Mouse (Mus musculus) midbrain, postnatal 0 days (tissue): ENCODE results near the gene Prss48. TPM values are rescaled to one million over a fixed set of nuclear protein-coding genes. Genes with fewer than 3 reads are reported as not detected.

ENCODE experiments used
- ATAC-seq: fragments of 200-750 bp; cut with Nextera tagmentation; 2 replicates; pipeline ENCODE4 v1.8.0; 2017; ENCODE audit warnings: moderate number of reproducible peaks, mild to moderate bottlenecking, moderate TSS enrichment, moderate library complexity; ENCODE audit not compliant: low FRiP score
- DNase-seq: peaks from one replicate; pipeline ENCODE4 v3.0.0-alpha.2; 2015; ENCODE audit warnings: low spot score
- H3K27ac ChIP-seq: fragments of 300-500 bp; sonication (generic); 2 replicates; pipeline ENCODE4 v1.5.1; 2014; ENCODE audit warnings: low read depth, mild to moderate bottlenecking, low read length, mixed read lengths
- H3K27me3 ChIP-seq: fragments of 300-500 bp; sonication (generic); 2 replicates; pipeline ENCODE4 v1.6.1; 2014; ENCODE audit warnings: low read length, control low read depth, mixed read lengths; ENCODE audit not compliant: insufficient read depth
- H3K36me3 ChIP-seq: fragments of 300-500 bp; sonication (generic); 2 replicates; pipeline ENCODE4 v1.6.1; 2014; ENCODE audit warnings: low read length, control low read depth, mixed read lengths; ENCODE audit not compliant: insufficient read depth
- H3K4me1 ChIP-seq: fragments of 300-500 bp; sonication (generic); 2 replicates; pipeline ENCODE4 v1.6.1; 2014; ENCODE audit warnings: mild to moderate bottlenecking, control low read depth, antibody characterized with exemption, low read length, mixed read lengths; ENCODE audit not compliant: insufficient read depth
- H3K4me2 ChIP-seq: fragments of 300-500 bp; sonication (generic); 2 replicates; pipeline ENCODE4 v1.6.1; 2014; ENCODE audit warnings: low read depth, mild to moderate bottlenecking, low read length, mixed read lengths; ENCODE audit not compliant: poor library complexity, severe bottlenecking
- H3K4me3 ChIP-seq: fragments of 300-500 bp; sonication (generic); 2 replicates; pipeline ENCODE4 v1.5.1; 2014; ENCODE audit warnings: low read depth, mild to moderate bottlenecking, low read length, moderate library complexity
- H3K9ac ChIP-seq: fragments of 300-500 bp; sonication (generic); replicated peaks from 2 replicates; pipeline ENCODE4 v1.6.1; 2014; ENCODE audit warnings: mild to moderate bottlenecking, low read length, moderate library complexity, mixed read lengths; ENCODE audit not compliant: poor library complexity, severe bottlenecking
- H3K9me3 ChIP-seq: fragments of 300-500 bp; sonication (generic); 2 replicates; pipeline ENCODE4 v1.6.1; 2016; ENCODE audit warnings: low read length, control low read depth
- CTCF ChIP-seq: IDR thresholded peaks from 2 replicates; pipeline ENCODE4 v1.5.1; 2016; ENCODE audit warnings: antibody characterized with exemption, mild to moderate bottlenecking
- WGBS: fragments of 180-500 bp; shearing (Covaris S2); extraction: QIAGEN DNeasy Blood & Tissue Kit; methylation state at CpG from one replicate; pipeline ENCODE4 v1.1.7; 2014; 5-methylcytosine and 5-hydroxymethylcytosine counted together
- polyA plus RNA-seq: library from polyadenylated mRNA; unstranded; fragments of >200 nt; fragmentation: Nextera tagmentation; extraction: Ambion mirVana; gene quantifications from 2 replicates; pipeline ENCODE4 v1.2.1, GENCODE M21; 2015
- total RNA-seq: library from RNA; depleted of rRNA; stranded (reverse); fragments of >200 nt; gene quantifications from 2 replicates; pipeline ENCODE4 v1.2.3, GENCODE M21; 2014; rRNA removed

The Prss48 gene
- total and polyA plus RNA-seq, 2 experiments from 2014 or later = not detected

GRCm38 (mm10) chr3:85952696-85953283 is 49.5 kb downstream of the Prss48 start:
- 0 out of 2 replicates have a peak, but pooled peaks cover 2% of the 10 kb centered on the region for H3K9me3 ChIP-seq
- no peak for DNase-seq
- no peak overlapping the region for H3K27ac ChIP-seq
- H3K4me3 ChIP-seq = no peak overlapping the region
- 90% methylated on average over 10 of the region's 10 CpGs for WGBS
- H3K27me3 ChIP-seq = no peaks in the 10 kb centered on the region
- no peaks in the 10 kb centered on the region for H3K4me1 ChIP-seq
- no peaks in the 10 kb centered on the region for H3K36me3 ChIP-seq
- no peak for ATAC-seq
- H3K9ac ChIP-seq = no peak overlapping the region
- no peak for TF ChIP-seq CTCF
- no peak overlapping the region for H3K4me2 ChIP-seq

GRCm38 (mm10) chr3:85950914-85951313 is 51.4 kb downstream of the Prss48 start:
- no peaks in the 10 kb centered on the region for H3K36me3 ChIP-seq
- no peak for TF ChIP-seq CTCF
- no peak overlapping the region for H3K9ac ChIP-seq
- no peak for ATAC-seq
- no peaks in the 10 kb centered on the region for H3K4me1 ChIP-seq
- no peak overlapping the region for H3K4me3 ChIP-seq
- no peaks in the 10 kb centered on the region for H3K27me3 ChIP-seq
- 80% methylated on average over 4 of the region's 4 CpGs for WGBS
- 0 out of 2 replicates have a peak, but pooled peaks cover 2% of the 10 kb centered on the region for H3K9me3 ChIP-seq
- no peak for DNase-seq
- H3K27ac ChIP-seq = no peak overlapping the region
- no peak overlapping the region for H3K4me2 ChIP-seq

Other genes with a start within 250 kb of the Prss48 start
- 1.1 and 1.2 TPM in 2 replicates for gene Fam160a1, start 185.2 kb downstream of the Prss48 start, total RNA-seq
- 0.28 and 0.32 TPM in 2 replicates for gene Fam160a1, start 185.2 kb downstream of the Prss48 start, polyA plus RNA-seq
- gene Glt28d2, start 115.0 kb downstream of the Prss48 start, total RNA-seq = 0.16 and 0.33 TPM in 2 replicates
- gene Glt28d2, start 115.0 kb downstream of the Prss48 start, polyA plus RNA-seq = 0.21 and 0.42 TPM in 2 replicates
- 1.9 and 2.2 TPM in 2 replicates for gene Gm37240, start 115.0 kb downstream of the Prss48 start, total RNA-seq
- gene Gm37240, start 115.0 kb downstream of the Prss48 start, polyA plus RNA-seq = 0.43 and 0.65 TPM in 2 replicates
- gene Sh3d19, start 31.4 kb downstream of the Prss48 start, total RNA-seq = 25.1 and 32.0 TPM in 2 replicates
- 13.5 and 13.8 TPM in 2 replicates for gene Sh3d19, start 31.4 kb downstream of the Prss48 start, polyA plus RNA-seq
- gene Rps3a1, start 140.2 kb upstream of the Prss48 start, total RNA-seq = 418 and 476 TPM in 2 replicates
- 512 and 566 TPM in 2 replicates for gene Rps3a1, start 140.2 kb upstream of the Prss48 start, polyA plus RNA-seq
- 24.3 and 28.0 TPM in 2 replicates for gene Lrba, start 222.2 kb upstream of the Prss48 start, total RNA-seq
- gene Lrba, start 222.2 kb upstream of the Prss48 start, polyA plus RNA-seq = 3.0 and 3.1 TPM in 2 replicates